Mouse (Mus musculus) forebrain, embryonic 12.5 days (tissue): Measurements from ENCODE around the gene Rcn3. TPM values are rescaled to one million over a fixed set of nuclear protein-coding genes. Genes with fewer than 3 reads are reported as not detected.

Source experiments
- ATAC-seq: fragments of 200-750 bp; cut with Nextera tagmentation; 2 replicates; pipeline ENCODE4 v1.8.0; 2017; ENCODE audit warnings: moderate TSS enrichment; ENCODE audit not compliant: low FRiP score
- H3K27ac ChIP-seq: fragments of 300-500 bp; sonication (generic); 2 replicates; pipeline ENCODE4 v1.5.1; 2016; ENCODE audit warnings: mild to moderate bottlenecking
- H3K27me3 ChIP-seq: fragments of 300-500 bp; sonication (generic); 2 replicates; pipeline ENCODE4 v1.6.1; 2016; ENCODE audit warnings: mild to moderate bottlenecking
- H3K36me3 ChIP-seq: fragments of 300-500 bp; sonication (generic); replicated peaks from 2 replicates; pipeline ENCODE4 v1.6.1; 2016; ENCODE audit warnings: mild to moderate bottlenecking
- H3K4me1 ChIP-seq: fragments of 300-500 bp; sonication (generic); 2 replicates; pipeline ENCODE4 v1.6.1; 2016
- H3K4me2 ChIP-seq: fragments of 300-500 bp; sonication (generic); 2 replicates; pipeline ENCODE4 v1.6.1; 2016; ENCODE audit warnings: mild to moderate bottlenecking, moderate library complexity
- H3K4me3 ChIP-seq: fragments of 300-500 bp; sonication (generic); replicated peaks from 2 replicates; pipeline ENCODE4 v1.5.1; 2016; ENCODE audit warnings: mild to moderate bottlenecking
- H3K9ac ChIP-seq: fragments of 300-500 bp; sonication (generic); 2 replicates; pipeline ENCODE4 v1.6.1; 2016; ENCODE audit warnings: mild to moderate bottlenecking
- H3K9me3 ChIP-seq: fragments of 300-500 bp; sonication (generic); 2 replicates; pipeline ENCODE4 v1.6.1; 2016
- WGBS: fragments of 180-500 bp; shearing (Covaris S2); methylation state at CpG from one replicate; pipeline ENCODE4 v1.1.7; 2016; 5-methylcytosine and 5-hydroxymethylcytosine counted together
- polyA plus RNA-seq: library from polyadenylated mRNA; unstranded; fragments of >200 nt; fragmentation: Nextera tagmentation; extraction: Ambion mirVana; gene quantifications from 2 replicates; pipeline ENCODE4 v1.2.1, GENCODE M21; 2016

Rcn3 gene
- polyA plus RNA-seq, 1 experiment from 2014 or later = 101 TPM

DNA sequence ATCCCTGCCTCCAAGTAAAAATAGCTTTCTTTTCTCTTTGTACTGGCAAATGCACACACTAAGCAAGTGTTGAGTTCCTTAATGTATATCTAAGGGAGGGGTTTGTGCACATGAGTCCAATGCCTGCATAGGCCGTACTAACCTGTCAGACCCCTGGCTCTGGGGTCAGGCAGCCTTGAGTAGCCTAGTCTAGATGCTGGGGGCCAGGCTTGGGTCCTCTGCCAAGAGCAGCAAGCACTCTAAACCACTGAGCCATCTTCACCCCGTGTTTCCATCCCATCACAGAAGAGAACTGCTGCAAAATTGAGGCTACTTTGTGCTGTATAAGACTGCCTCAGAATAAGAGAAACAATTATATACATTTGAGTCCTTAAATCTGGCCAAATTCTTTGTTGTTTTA, 14.2 kb downstream of the Rcn3 start:
- 82% methylated on average over 2 of the region's 2 CpGs for WGBS
- Histone ChIP-seq H3K9me3 (no peaks in the 10 kb centered on the region), H3K27ac (no peak overlapping the region), H3K4me1 (peaks cover 2% of the 10 kb centered on the region), H3K9ac (no peak overlapping the region), H3K4me2 (no peak overlapping the region), H3K27me3 (no peaks in the 10 kb centered on the region; the same call in 1 of the 2 replicates), H3K4me3 (no peak overlapping the region), H3K36me3 (peaks cover 40% of the 10 kb centered on the region)
- ATAC-seq = no peak

DNA sequence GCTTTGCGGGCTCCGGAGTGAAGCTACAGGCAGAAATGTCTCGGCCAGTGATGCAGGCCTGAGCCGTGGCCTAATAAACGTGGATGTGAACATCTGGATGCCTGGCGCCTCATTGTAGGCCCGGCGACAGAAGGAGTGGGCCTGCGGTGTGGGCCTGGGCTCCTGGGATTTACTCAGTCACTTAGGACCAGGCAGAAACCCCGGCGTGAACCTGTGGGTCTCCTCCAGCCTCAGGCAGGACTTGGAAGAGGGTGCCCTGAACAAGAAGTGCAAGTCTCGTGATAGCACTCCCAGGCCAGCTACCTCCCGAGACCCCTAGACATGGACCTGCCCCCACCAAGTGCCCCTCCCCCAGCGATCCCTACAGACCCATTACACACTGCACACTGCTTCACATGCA, 14.7 kb downstream of the Rcn3 start:
- Histone ChIP-seq H3K9me3 (no peaks in the 10 kb centered on the region), H3K36me3 (peaks cover 37% of the 10 kb centered on the region), H3K4me1 (peaks cover 2% of the 10 kb centered on the region), H3K9ac (no peak overlapping the region), H3K4me2 (no peak overlapping the region), H3K4me3 (no peak overlapping the region), H3K27me3 (no peaks in the 10 kb centered on the region; the same call in 1 of the 2 replicates), H3K27ac (no peak overlapping the region)
- WGBS = 88% methylated on average over 14 of the region's 14 CpGs
- ATAC-seq = no peak

DNA sequence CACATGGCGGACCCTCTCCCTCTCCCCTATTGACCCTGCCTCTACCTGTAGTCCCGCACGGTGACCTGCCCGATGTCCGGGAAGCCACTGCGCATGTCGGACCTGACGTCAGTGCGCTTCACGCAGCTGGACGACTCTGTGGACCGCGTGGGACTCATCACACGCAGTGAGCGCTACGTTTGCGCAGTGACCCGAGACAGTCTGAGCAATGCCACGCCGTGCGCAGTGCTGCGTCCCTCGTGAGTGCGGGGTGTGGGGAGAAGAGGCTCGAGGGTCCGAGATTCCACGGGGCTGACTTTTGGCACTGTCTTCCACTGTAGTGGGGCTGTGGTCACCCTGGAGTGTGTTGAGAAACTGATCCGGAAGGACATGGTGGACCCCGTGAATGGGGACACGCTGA, 15.5 kb downstream of the Rcn3 start:
- Histone ChIP-seq H3K36me3 (peaks cover 37% of the 10 kb centered on the region), H3K9me3 (no peaks in the 10 kb centered on the region), H3K4me3 (no peak overlapping the region), H3K4me2 (no peak overlapping the region), H3K27me3 (no peaks in the 10 kb centered on the region; the same call in 1 of the 2 replicates), H3K27ac (no peak overlapping the region), H3K4me1 (peaks cover 2% of the 10 kb centered on the region), H3K9ac (no peak overlapping the region)
- 90% methylated on average over 30 of the region's 30 CpGs for WGBS
- ATAC-seq = no peak

DNA sequence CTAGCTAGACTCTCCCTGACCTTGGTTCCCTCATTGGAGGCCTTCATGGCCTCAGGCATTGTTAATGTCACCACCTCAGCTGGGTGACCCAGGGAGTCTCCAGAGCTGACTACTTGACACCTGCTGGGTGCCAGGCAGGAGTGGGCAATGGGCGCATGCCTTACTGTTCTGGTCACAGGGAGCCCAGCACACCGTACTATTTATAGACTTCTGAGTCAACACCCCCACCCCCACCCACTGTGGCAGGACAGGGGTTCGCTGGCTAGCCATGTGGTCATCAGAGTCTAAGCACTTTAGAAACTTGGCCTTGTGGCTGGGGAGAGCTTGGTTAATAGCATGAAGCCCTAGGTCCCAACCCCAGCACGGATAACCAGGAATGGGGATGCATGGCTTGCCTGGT, 16.6 kb downstream of the Rcn3 start:
- Histone ChIP-seq H3K9ac (no peak overlapping the region), H3K36me3 (peaks cover 37% of the 10 kb centered on the region), H3K27ac (no peak overlapping the region), H3K27me3 (no peaks in the 10 kb centered on the region; the same call in 1 of the 2 replicates), H3K9me3 (no peaks in the 10 kb centered on the region), H3K4me2 (no peak overlapping the region), H3K4me1 (peaks cover 2% of the 10 kb centered on the region), H3K4me3 (no peak overlapping the region)
- no peak for ATAC-seq
- WGBS = 92% methylated on average over 4 of the region's 4 CpGs

DNA sequence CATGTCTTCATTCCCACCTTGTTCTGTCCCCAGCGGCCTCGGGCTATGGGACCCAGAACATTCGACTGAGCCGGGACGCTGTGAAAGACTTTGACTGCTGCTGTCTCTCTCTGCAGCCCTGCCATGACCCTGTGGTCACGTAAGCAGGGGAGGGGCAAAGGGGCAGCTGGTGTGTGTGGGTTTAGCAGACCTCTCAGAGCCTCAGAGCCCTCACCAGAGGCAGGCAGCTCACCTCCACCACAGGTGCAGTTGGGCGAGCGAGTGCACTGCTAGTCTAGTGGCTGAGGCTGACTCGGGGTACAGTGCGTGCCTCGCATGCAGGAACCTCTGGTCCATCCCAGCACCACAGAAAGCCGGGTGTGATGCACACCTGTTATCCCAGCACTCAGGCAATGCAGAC, 18.1 kb downstream of the Rcn3 start:
- WGBS = 95% methylated on average over 12 of the region's 12 CpGs
- Histone ChIP-seq H3K4me1 (no peaks in the 10 kb centered on the region), H3K4me2 (no peak overlapping the region), H3K36me3 (peaks cover 37% of the 10 kb centered on the region), H3K4me3 (no peak overlapping the region), H3K9ac (0 out of 2 replicates have a peak overlapping the region, but pooled peaks have one; percentile 12), H3K27ac (no peak overlapping the region), H3K9me3 (no peaks in the 10 kb centered on the region), H3K27me3 (no peaks in the 10 kb centered on the region; the same call in 1 of the 2 replicates)
- ATAC-seq = no peak

DNA sequence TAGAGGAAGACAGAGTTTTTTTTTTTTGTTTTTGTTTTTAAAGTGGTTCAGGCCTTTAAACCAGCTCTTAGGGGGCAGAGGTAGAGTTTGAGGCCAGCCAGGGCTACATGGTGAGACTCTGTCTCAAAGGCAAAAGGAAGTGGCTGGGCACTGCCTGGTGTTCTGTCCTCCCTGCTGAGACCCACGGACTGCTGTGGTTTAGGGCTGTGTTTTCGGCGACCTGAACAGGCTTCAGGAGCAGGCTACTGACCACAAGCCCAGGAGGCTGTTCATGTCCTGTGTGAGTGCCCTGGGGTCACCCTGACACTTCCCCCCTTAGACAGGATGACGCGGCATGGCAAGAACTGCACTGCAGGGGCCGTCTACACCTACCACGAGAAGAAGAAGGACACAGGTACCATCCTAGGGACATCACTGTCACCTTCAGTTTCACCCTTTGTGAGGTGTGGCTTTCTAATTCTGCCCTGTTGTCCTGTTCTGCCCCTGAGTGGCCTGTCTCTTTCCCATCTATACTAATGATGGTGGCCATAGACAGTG, 18.8 kb downstream of the Rcn3 start:
- 82% methylated on average over 7 of the region's 7 CpGs for WGBS
- Histone ChIP-seq H3K4me3 (no peak overlapping the region), H3K4me2 (no peak overlapping the region), H3K27ac (no peak overlapping the region), H3K4me1 (no peaks in the 10 kb centered on the region), H3K27me3 (no peaks in the 10 kb centered on the region; the same call in 1 of the 2 replicates), H3K9ac (no peak overlapping the region), H3K9me3 (no peaks in the 10 kb centered on the region), H3K36me3 (peaks cover 37% of the 10 kb centered on the region)
- ATAC-seq = no peak

DNA sequence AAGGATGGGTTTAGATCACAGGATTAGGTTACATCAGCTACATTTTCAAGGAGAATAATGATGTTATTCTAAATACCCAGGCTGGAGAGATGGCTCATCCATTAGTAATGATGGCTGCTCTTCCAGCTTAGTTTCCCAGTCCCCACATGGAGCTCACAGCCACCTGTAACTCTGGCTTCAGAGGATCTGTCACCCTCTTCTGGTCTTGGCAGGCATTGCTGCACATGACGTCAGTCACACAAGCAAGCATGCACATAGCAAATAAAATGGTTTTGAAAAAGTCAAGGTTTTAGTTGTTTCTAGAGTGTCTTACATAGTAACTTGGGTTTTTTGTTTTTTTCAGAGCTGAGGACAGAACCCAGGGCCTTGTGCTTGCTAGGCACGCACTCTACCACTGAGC, 19.8 kb downstream of the Rcn3 start:
- H3K4me3 ChIP-seq = no peak overlapping the region
- no peak for ATAC-seq
- no peak overlapping the region for H3K27ac ChIP-seq
- H3K27me3 ChIP-seq = no peaks in the 10 kb centered on the region; the same call in 1 of the 2 replicates
- no peak overlapping the region for H3K9ac ChIP-seq
- H3K9me3 ChIP-seq = no peaks in the 10 kb centered on the region
- peaks cover 34% of the 10 kb centered on the region for H3K36me3 ChIP-seq
- H3K4me2 ChIP-seq = no peak overlapping the region
- WGBS = 72% methylated on average over 2 of the region's 2 CpGs
- no peaks in the 10 kb centered on the region for H3K4me1 ChIP-seq

DNA sequence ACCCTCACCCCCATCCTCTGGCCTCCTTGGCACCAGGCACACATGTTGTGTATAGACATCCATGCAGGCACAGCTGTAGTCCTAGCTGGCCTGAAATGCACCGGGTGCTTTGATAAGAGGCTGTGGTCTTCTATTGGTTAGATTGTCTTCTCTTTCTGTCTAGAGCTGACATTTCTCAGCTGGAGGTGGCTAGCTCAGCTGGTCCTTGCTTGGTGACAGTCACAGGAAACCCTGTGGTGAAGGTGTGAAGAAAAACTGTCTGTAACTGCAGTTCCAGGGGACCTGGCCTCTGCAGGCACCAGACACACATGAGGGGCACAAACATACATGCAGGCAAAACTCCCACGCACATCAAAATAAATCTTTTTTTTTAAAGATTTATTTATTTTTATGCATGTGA, 22.4 kb downstream of the Rcn3 start:
- no peak overlapping the region for H3K9ac ChIP-seq
- H3K4me3 ChIP-seq = no peak overlapping the region
- no peak for ATAC-seq
- no peaks in the 10 kb centered on the region; the same call in 1 of the 2 replicates for H3K4me1 ChIP-seq
- no peaks in the 10 kb centered on the region; the same call in 1 of the 2 replicates for H3K27me3 ChIP-seq
- whole genome bisulfite sequencing = 97% methylated on average over 2 of the region's 2 CpGs
- H3K9me3 ChIP-seq = no peaks in the 10 kb centered on the region
- no peak overlapping the region for H3K27ac ChIP-seq
- H3K36me3 ChIP-seq = peaks cover 10% of the 10 kb centered on the region
- no peak overlapping the region for H3K4me2 ChIP-seq

DNA sequence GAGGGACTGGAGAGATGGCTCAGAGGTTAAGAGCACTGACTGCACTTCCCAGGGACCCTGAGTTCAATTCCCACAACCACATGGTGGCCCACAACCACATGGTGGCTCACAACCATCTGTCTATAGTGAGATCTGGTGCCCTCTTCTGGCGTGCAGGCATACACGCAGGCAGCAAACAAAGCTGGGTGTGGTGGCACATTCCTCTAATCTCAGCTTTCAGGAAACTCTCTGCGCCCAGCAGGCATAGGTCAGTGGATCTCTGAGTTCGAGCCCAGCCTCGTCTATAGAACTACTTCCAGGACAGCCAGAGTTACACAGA, 24.1 kb downstream of the Rcn3 start:
- peaks cover 10% of the 10 kb centered on the region for H3K4me1 ChIP-seq
- no peak overlapping the region for H3K27ac ChIP-seq
- H3K4me3 ChIP-seq = no peak overlapping the region
- H3K4me2 ChIP-seq = no peak overlapping the region
- H3K36me3 ChIP-seq = 0 out of 2 replicates have a peak, but pooled peaks cover 4% of the 10 kb centered on the region
- H3K9me3 ChIP-seq = no peaks in the 10 kb centered on the region
- 33% methylated on average over 5 of the region's 5 CpGs for WGBS
- 0 out of 2 replicates have a peak, but pooled peaks have one; percentile 23 for ATAC-seq
- no peaks in the 10 kb centered on the region for H3K27me3 ChIP-seq
- no peak overlapping the region for H3K9ac ChIP-seq

DNA sequence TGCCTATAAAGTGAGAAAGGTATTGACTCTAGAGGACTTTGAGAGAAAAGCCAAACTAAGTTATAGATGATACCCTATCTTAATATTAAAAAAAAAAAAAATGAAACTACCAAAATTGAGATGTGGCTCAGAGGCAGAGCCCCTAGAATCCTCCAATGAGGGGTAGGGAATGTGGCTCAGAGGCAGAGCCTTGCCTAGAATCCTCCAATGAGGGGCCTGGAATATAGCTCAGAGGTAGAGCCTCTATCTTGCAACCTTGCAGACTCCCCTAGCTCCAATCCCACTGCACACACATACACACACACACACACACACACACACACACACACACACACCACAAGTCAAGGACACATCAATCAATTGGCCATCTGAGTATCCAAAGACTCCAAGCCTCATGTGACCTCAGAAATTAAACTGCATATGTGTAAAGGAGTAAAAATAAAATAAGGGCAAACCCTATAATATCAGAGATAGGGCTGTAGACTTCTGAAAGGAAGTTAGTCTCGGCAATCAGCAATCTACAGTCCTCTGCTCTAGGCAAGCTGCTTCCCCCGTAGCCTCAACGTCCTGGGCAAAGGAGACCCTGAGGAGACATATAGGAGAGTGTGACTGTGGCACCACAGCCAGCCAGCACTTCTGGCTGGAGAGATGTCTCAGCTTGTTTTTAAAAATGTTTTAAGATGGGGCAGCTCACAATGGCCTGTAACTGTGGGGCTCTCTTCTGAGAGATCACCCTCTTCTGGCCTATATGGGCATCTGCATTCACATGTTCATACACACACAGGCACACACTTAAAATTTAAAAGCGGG, 24.6 kb downstream of the Rcn3 start:
- WGBS = 73% methylated on average over 4 of the region's 4 CpGs
- no peak for ATAC-seq
- H3K36me3 ChIP-seq = 0 out of 2 replicates have a peak, but pooled peaks cover 4% of the 10 kb centered on the region

DNA sequence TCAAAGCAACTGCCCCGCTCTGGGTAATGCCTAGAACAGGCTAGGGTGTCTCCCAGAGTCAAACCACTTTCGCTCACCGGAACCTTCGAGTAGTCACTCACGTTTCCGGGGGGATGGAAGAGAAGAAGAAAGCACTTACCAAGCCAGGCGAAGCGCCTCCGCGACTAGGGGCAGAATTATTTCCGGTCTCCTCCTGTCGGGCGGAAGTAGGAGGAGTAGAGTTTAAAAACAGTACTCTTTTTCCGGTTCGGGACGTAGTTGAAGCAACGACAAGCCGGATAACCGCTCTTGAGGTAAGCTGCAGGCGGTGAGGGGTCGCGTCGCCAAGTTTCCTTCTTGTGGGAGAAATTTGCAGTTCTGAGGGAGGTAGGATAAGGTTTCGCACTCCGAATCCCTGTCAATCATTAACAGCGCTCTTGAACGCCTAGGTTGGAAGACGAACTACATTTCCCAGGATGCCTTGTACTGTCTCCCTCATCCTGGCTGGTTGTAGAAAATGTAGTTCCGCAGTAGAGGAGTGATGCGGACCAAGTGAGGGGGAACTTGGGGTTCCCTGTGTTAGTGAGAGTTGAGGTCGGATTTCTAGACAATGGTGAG, 29.7 kb downstream of the Rcn3 start, which contains the start of the genes Nosip and Prrg2:
Gene Nosip, plus strand, starts transcription at position 191 of the 597 bp plus-strand sequence.
Gene Prrg2, minus strand, starts transcription at position 439 of the 597 bp plus-strand sequence.
- H3K4me2 ChIP-seq = peak within 1 kb of the TSS; percentile 69
- no peaks in the 10 kb centered on the region for H3K36me3 ChIP-seq
- peak within 1 kb of the TSS; percentile 57 for H3K4me3 ChIP-seq
- no peaks in the 10 kb centered on the region for H3K27me3 ChIP-seq
- H3K9me3 ChIP-seq = no peaks in the 10 kb centered on the region
- peak within 1 kb of the TSS; percentile 59 for H3K9ac ChIP-seq
- H3K4me1 ChIP-seq = peaks cover 39% of the 10 kb centered on the region
- peak; percentile 86 for ATAC-seq
- H3K27ac ChIP-seq = peak within 1 kb of the TSS; percentile 87
- under 1% methylated on average over 31 of the region's 31 CpGs for WGBS

More for the DNA sequence above, 24.6 kb downstream of the Rcn3 start:
- no peaks in the 10 kb centered on the region for H3K9me3 ChIP-seq
- H3K9ac ChIP-seq = no peak overlapping the region
- H3K27me3 ChIP-seq = no peaks in the 10 kb centered on the region
- peaks cover 11% of the 10 kb centered on the region for H3K4me1 ChIP-seq
- no peak overlapping the region for H3K4me3 ChIP-seq
- no peak overlapping the region for H3K4me2 ChIP-seq
- H3K27ac ChIP-seq = no peak overlapping the region

DNA sequence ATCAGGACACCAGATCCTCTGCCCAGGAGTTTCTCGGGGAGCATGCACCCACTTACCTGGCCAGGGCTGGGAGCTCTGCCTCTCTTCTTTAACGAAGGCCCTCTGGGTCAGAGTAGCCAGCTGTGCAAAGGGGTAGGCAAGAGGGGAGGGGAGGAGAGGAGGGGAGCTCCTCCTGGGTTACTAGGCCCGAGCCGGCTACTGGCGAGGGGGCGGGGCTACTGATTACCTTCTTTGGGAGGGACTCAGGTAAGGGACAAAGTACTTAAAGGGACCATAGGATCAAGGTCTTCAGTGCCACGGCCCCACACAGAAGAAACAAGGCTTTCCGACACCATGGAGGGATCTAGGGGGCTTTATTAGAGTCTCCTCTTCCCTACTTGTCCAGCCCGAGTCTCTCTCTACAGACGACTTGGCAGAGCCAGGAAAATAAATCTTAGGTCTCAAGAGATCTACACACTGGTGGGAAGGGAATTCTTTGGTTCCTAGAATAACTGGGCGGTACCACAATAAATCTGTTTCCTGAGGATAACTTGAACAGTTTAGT, 30.4 kb downstream of the Rcn3 start:
- no peak for ATAC-seq
- 13% methylated on average over 11 of the region's 11 CpGs for WGBS
- Histone ChIP-seq H3K27ac (0 out of 2 replicates have a peak overlapping the region, but pooled peaks have one; percentile 37), H3K4me3 (peak overlapping the region; percentile 57), H3K4me2 (peak overlapping the region; percentile 69), H3K36me3 (no peaks in the 10 kb centered on the region), H3K4me1 (peaks cover 39% of the 10 kb centered on the region), H3K9me3 (no peaks in the 10 kb centered on the region), H3K27me3 (no peaks in the 10 kb centered on the region), H3K9ac (0 out of 2 replicates have a peak overlapping the region, but pooled peaks have one; percentile 59)
